ENCODE assay signal across 8 mouse cellular contexts in the genomic region with DNA sequence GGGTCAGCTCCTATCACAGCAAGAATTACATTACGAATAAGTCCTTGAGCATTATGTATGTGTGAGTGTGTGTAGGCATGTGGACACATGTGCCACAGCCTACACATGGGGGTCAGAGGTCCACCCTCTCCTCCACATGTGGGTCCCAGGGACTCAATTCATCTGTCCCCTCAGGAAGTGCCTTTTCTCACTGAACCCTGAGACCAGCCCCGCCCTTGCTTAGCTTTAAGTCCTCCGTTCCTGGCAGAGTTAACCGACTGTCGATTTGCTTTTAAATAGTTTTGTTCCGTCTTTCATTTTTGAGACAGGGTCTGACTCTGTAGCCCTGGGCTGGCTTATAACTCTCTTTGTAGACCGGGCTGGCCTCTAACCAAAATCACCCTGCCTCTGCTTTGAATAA. TPM values are rescaled to one million over a fixed set of nuclear protein-coding genes. Genes with fewer than 3 reads are reported as not detected.
A peak's percentile ranks its signal among the peaks of the same experiment; 100 is the strongest.
DNase-seq lines count a peak whose midpoint lies in the region; ATAC-seq lines count a peak whose summit lies in the region.

No protein-coding gene starts in this region.

- H3K9ac ChIP-seq in embryonic facial prominence, embryonic 15.5 days: no peak overlapping the region
- no peak overlapping the region for H3K9ac ChIP-seq in limb, embryonic 13.5 days

- no peaks in the 10 kb centered on the region for H3K9me3 ChIP-seq in embryonic facial prominence, embryonic 15.5 days (replicated peaks)
- no peaks in the 10 kb centered on the region for H3K9me3 ChIP-seq in limb, embryonic 13.5 days

- no peaks in the 10 kb centered on the region for H3K27me3 ChIP-seq in embryonic facial prominence, embryonic 15.5 days
- no peaks in the 10 kb centered on the region for H3K27me3 ChIP-seq in limb, embryonic 13.5 days

- H3K4me1 ChIP-seq in embryonic facial prominence, embryonic 15.5 days: peaks cover 34% of the 10 kb centered on the region
- peaks cover 25% of the 10 kb centered on the region for H3K4me1 ChIP-seq in limb, embryonic 13.5 days

- DNase-seq in heart, adult 11 months: peak; percentile 95
- DNase-seq in heart, postnatal 25 days (ENCODE audit: low spot score): no peak
- DNase-seq in 3T3-L1 (ENCODE audit: low read depth, low spot score): peak; percentile 22
- DNase-seq in frontal cortex, postnatal 14 days (ENCODE audit: low spot score in 2 of 2): no peak
- DNase-seq in left cerebral cortex, postnatal 4 days: no peak
- DNase-seq in thymus, postnatal 4 days: no peak

- peak overlapping the region; percentile 40; the same call in 1 of the 2 replicates for H3K4me3 ChIP-seq in embryonic facial prominence, embryonic 15.5 days (replicated peaks)
- H3K4me3 ChIP-seq in limb, embryonic 13.5 days: 0 out of 2 replicates have a peak overlapping the region, but pooled peaks have one; percentile 42

- H3K4me2 ChIP-seq in embryonic facial prominence, embryonic 15.5 days (replicated peaks): peak overlapping the region; percentile 61
- peak overlapping the region; percentile 66; the same call in 1 of the 2 replicates for H3K4me2 ChIP-seq in limb, embryonic 13.5 days (replicated peaks)

- intact Hi-C loops in heart, postnatal 25 days (cut with DNase I): loop anchor here (1.0 to 2.0 kb wide), 2 partner anchors 23 to 66 kb away; no protein-coding TSS in a partner anchor
- intact Hi-C loops in left cerebral cortex, postnatal 4 days (cut with DNase I): no loop called here

- 23% methylated on average over 7 of the region's 7 CpGs for WGBS in embryonic facial prominence, embryonic 15.5 days
- WGBS in limb, embryonic 13.5 days: 32% methylated on average over 7 of the region's 7 CpGs

- no peaks in the 10 kb centered on the region for H3K36me3 ChIP-seq in embryonic facial prominence, embryonic 15.5 days
- no peaks in the 10 kb centered on the region for H3K36me3 ChIP-seq in limb, embryonic 13.5 days

- no peak for ATAC-seq in embryonic facial prominence, embryonic 15.5 days (ENCODE audit: insufficient number of reproducible peaks, low FRiP score, low TSS enrichment, low read depth)
- ATAC-seq in limb, embryonic 13.5 days (ENCODE audit: low FRiP score, low read depth): no peak

- H3K27ac ChIP-seq in embryonic facial prominence, embryonic 15.5 days (replicated peaks): peak overlapping the region; percentile 41; the same call in 1 of the 2 replicates
- H3K27ac ChIP-seq in limb, embryonic 13.5 days: no peak overlapping the region

RNA-seq across cellular contexts. Expression of gene Zfp217, which starts 5.0 kb away (rescaled TPM):
- 10 to 100 TPM in 1 of 2 experiments, 1 to 10 TPM in 1; 9.6 to 13.0 TPM for total RNA-seq in heart, postnatal 25 days (2021)
- 3.9 and 4.1 TPM in 2 replicates for polyA plus RNA-seq in embryonic facial prominence, embryonic 15.5 days (2015; fragmentation: Nextera tagmentation; extraction: Ambion mirVana)
- 4.5 and 4.6 TPM in 2 replicates for polyA plus RNA-seq in limb, embryonic 13.5 days (2015; fragmentation: Nextera tagmentation; extraction: Ambion mirVana)
- 1 to 10 TPM; 3.8 to 4.0 TPM for total RNA-seq in left cerebral cortex, postnatal 4 days (2021)

Comparison
In these comparisons a context has a peak if more than half of its experiments do, and no peak if none do; other contexts are left out.
1. DNase-seq: peak in heart, adult 11 months (single experiment) and 3T3-L1 (single experiment); none in heart, postnatal 25 days (single experiment), frontal cortex, postnatal 14 days (0 of 2), left cerebral cortex, postnatal 4 days (single experiment) and thymus, postnatal 4 days (single experiment).